Mouse (Mus musculus) frontal cortex, adult (tissue): ENCODE results near the gene AC134908.4.
"Not testable (repeated sequence)": the region's sequence is repeated elsewhere in the genome, so short reads cannot be mapped to it uniquely, and the experiment has no call there.

Experiments
- ATAC-seq: cut with Nextera tagmentation; 2 replicates; pipeline ENCODE4 v1.9.2; 2017; ENCODE audit warnings: mild to moderate bottlenecking, moderate library complexity, mixed read lengths; ENCODE audit not compliant: low TSS enrichment

AC134908.4 gene

DNA sequence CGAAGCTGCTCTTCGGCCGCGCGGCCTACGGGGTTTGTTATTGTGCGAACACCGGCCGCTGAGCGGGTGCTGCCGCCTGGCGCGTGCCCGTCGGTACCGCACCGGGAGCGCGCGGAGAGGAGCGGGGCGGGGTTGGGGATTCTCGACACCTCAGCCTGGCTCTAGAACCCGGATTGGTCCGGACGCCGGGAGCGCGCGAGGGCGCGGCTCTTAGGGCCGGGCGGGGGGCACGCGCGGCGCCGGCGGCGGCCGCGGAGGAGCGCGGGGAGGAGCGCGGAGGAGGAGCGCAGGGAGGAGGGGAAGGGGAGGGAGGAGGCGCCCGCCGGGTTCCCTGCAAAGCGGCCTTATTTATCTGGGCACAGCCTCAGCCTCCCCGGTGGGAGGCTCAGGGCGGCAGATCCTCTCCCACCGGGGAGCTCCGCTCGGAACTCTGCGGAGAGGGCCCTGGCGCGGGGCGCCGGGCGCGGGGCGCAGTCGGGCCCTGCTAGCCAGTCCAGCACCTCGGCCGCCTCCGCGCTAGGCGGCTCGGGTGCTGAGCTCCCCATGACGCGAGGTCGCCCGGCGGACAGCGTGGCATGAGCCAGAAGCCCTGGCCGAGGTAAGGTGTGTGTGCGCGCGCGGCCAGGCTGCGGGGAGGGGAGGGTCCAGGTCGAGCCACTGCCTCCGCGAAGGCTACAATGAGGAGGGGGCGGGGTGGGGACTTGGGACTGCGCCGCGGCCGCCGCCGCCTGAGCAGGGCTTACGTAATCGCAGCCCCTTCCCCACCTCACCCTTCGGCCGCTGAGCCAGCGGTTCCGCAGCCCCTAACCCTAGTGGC is 13.5 kb upstream of the AC134908.4 start, which contains the start of gene Fbxl16:
Gene Fbxl16, plus strand, starts transcription at position 297 of the 817 bp plus-strand sequence.
- ATAC-seq: peak; percentile 60

DNA sequence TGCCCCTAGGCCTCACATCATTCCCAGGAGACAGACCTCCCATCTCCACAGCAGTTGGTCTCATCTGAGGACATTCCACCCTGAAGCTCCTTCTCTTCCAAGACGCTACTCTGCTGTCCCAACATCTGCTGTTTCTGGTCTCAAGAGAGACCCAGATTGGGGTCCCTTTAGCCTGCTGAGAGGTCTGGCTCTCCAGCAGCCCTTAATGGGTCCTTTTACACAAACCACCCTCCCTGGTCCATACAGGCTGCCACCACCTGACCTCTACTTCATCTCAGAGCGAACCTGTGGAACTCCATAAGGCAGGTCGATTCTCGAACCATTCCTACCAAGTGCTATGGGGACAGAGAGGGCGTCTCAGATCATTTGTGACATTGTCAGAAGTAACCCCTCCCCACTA is 12.6 kb upstream of the AC134908.4 start:
- no peak for ATAC-seq

DNA sequence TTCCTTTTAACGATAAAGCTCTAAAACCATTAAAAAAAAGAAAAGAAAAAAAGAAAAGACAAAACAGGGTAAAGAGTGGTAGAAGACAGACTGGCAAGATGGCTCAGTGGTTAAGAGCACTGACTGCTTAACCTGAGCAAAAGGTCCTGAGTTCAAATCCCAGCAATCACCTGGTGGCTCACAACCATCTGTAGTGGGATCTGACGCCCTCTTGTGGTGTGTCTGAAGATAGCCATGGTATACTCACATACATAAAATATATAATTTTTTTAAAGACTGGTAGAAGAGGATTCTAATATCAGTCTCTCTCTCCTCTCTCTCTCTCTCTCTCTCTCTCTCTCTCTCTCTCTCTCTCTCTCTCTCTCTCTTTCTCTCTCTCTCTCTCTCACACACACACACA is 12.0 kb upstream of the AC134908.4 start:
- ATAC-seq: not testable (repeated sequence)

DNA sequence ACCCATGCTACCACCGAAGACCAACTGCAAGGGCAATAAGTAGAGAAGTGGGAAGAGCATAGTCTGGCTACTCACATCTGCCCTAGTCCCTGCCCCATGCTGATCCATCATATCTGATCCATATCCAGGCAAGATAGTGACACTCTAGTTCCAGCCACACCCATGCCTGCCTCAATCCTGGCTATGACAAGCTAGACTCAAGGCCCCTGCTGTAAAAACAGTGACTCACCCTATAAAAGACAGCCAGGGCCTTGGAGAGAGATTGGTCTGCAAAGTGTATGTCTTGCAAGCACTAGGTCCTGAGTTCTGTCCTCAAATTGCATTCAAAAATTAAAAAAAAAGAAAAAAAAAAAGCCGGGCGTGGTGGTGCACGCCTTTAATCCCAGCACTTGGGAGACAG is 11.0 kb upstream of the AC134908.4 start:
- no peak for ATAC-seq

DNA sequence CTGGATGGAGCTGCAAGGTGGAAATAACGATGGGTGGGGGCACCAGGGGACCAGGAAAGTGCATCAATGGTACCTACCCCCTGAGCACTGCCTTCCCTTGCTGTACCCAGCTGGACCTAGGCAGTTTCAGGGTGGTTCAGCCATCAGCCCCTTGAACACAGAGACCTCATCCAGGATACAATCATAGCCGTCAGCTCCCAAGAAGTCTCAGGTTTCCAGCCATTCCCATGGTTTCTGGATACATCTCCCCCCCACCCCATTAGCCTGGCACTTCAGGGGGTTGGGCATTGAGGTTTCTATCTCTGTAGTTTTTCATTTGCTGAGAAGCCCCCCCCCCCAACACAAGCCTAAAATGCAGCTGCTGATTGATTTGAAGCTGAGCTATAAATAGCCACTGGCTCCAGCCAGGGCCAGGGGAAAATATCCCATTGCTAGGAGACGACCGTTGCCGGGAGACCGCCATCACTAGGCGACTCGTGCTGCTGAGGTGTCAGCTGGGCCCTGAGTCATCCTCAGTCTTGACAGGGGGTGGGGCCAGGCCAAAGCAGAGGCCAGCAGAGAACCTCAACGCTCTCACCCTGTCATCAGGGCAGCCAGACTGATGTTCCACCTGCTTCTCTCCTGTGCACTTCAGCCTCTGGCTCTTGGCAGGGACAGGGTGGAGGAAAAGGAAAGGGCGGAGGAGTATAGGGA is 7.5 kb upstream of the AC134908.4 start:
- peak; percentile 86 for ATAC-seq

DNA sequence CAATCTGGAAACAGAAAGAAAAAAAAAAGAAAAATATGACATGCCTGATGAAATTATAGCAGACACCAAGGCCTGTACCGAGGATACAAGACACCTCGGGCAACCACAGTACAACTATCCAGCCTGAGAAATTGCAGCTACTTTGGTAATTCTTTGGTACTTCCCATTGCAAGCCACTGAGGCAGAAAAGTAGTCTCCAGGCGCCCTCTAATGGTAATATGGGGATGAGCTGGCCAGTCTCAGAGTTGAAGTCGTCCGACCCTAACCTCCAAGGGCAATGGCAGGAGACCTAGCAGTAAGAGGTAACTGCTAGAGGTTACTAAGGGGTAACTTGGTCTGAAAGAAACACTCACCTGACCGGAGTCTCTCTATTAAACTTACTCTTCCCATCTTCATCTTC is 5.6 kb upstream of the AC134908.4 start:
- peak; percentile 61; the same call in 1 of the 2 replicates for ATAC-seq

DNA sequence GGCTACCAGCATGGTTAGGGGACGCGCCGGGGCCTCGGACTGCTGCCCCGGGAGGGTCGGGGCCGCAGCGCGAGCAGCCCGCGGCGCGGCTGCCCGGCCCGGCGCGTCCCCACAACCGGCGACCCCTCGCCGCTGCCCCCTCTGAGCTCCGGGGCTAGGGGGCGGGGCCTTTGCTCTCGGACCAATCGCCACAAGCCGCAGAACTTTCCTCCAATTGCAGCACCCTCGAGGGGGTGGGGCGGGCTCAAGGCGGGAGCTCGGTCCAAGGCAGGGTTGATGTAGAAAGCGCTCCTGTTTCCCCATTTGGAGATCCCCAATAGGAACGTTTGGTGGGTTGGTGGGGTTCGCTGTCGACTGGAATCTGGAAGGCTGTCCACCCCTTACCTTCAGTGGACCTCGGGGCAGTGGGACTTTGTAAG is 1.5 kb upstream of the AC134908.4 start, which contains the start of gene Metrn:
Gene Metrn, minus strand, starts transcription at position 186 of the 419 bp plus-strand sequence.
- ATAC-seq: 0 out of 2 replicates have a peak, but pooled peaks have one; percentile 29

DNA sequence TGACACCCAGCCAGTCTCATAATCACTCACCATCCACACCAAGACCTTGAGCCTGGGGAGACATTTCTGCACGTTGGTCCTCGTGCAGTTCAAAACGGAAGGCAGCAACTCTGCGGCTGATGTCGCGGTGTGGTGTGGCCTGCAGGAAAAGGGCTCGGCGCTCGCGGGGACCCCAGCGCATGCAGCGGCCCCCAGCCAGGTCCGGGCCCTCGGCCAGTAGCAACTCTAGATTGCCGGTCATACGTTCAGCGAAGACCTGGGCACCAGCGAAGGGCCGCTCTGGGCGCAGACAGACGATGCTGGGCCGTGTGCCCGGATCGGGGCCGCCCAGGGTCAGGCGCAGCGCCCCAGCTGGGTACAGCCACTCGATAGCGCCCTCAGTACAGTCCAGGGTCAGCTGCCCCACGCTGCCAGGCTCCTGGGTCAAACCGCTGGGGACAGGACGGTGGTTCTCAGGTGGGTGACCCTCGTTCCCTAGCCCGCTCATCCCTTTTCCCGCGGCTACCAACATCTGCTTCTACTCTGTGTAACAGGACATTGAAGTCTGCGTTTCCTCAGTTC is 832 bp upstream of the AC134908.4 start:
- no peak for ATAC-seq

DNA sequence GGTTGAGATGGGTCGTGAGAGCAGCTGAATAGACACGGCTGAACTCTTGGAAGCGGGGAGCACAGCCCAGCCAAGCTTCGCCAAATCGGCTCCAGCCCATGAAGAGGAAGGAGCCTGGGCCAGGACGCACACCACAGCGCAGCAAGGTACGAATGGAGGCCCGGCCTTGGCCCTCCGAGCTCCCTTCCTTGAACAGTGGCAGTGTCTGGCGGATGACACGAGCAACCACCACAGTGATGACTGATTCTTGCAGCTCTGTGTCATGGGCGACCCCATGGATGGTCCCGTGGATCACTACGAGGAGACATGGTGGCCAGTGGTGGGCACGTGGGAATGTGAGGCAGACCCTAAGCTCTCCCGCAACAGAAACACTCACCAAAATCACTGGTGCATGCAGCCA is 461 bp downstream of the AC134908.4 start:
- no peak for ATAC-seq

DNA sequence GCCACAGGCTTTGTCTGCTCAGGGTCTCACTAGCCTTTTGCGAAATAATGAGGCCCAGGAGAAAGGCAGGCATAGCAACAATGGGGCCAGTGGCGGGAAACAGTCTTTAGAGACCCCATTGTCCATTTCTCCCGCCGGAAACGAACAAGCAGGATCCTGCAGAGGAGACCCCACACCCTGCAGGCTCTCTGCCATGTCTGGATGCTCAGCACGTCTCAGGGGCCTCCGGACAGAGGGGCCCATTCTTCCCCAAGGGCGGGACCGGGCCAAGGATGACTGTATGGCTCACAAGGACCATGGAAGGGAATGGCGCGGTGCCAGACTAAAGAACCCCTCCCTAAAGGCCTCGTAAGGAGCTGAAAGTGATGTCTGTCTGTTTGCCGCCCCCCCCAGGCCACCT is 1.3 kb downstream of the AC134908.4 start:
- ATAC-seq: no peak

DNA sequence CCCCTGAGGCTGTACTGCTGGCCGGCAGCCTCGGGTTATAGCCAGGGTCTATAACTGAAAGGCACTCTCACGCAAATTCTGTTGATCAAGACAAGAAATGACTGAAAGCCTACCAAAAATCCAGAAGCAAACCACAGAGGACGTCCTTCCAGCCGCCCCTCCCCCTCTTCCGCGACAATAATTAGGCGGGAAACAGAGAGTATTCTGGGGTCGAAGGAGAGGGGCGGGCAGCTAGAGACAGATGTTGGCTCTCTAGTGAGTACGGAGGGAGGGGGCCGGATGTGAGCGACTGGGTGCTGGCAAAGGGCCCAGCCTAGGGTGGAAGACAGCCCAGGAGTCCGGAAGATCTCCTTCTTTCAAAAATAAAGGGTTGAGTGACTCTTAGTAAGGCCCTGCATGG is 2.8 kb downstream of the AC134908.4 start, which contains the start of gene Fam173a:
Gene Fam173a, minus strand, starts transcription at position 287 of the 400 bp plus-strand sequence.
- no peak for ATAC-seq

DNA sequence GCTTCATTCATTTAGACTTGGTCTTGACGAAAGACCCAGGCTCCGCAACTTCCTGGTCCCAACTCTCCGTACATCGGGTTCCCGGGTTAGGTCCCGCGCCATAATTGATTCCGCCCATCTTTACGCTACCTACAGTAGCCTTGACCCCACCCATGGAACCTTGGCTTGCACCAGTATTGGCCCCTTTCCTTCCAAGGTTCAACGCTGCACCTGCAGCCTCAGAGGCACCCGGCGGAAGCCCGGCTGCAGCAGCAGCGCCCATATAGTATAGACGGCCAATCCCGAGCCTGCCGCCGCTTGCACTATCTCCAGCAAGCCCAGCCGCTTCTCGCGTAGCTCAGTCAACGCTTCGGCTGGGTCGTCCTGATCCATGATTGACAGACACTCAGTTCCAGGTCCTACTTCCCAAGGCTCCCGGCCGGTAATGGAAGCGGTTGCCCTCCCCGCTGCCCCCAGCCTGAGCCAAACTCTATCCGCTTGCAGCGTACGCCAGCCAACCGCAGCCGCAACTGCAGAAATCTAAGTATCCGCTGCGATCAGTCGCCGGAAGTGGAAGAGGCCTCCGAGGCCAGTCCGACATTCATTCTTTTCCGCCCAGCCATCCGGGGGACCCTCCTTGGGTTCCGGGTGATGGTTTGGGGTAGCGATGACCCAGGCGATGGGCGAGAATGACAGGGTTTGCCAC is 3.5 kb downstream of the AC134908.4 start:
- peak; percentile 62 for ATAC-seq

DNA sequence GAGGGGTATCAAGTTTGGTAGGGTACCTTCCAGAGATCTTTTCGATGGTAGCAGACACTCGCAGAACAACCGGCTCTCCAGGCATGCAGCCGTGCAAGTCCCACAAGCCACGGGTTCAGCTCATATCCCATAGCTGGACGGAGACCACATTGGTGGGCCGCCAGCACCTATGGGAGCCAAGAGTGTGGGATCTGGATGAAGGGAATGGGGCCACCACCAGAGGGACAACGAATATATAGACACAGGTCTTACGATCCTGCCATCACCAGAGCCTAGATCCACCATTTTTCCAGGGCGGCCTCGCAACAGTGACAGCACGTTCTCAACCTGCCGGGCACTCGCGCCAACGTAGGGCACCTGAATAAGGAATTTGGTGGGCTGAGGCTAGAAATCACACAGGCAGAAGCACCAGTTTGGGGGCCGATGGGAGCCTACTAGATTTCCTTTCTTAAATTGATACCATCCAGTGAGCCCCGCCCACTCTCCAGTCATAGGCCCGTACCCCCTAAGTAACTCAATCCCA is 4.1 kb downstream of the AC134908.4 start:
- no peak for ATAC-seq

DNA sequence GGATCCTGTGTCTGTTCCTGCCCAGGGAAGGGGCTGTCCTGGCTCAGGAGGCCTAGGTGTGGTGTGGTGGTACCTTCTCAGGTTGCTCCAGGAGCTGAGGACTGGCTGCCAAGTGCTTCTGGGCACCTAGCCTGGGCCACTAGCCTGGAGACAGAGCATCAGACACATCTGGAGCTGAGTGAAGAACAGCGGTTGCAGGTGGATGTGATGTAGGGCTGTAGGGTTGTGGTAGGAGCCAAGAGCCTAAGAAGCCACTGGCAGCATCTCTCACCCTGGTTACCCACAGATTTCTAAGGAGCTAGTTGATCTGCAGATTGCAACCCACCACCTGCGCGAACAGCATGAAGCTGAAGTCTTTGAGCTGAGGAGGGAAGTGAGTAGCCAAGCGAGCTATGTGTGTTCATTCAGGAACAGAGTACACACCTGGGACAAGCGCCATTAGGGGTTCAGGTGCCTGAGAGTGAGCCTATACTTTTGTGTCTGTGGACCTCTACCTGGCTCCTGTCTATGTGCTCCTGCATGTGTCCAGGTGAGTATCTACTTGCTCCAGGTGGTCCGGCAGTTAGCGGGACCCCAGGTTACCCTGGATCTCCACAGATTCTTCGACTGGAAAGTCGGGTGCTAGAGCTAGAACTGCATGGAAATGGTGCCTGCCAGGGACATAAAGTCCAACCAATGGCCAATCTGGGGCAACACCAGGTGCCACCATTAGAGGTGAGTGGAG is 8.5 kb downstream of the AC134908.4 start:
- no peak for ATAC-seq

DNA sequence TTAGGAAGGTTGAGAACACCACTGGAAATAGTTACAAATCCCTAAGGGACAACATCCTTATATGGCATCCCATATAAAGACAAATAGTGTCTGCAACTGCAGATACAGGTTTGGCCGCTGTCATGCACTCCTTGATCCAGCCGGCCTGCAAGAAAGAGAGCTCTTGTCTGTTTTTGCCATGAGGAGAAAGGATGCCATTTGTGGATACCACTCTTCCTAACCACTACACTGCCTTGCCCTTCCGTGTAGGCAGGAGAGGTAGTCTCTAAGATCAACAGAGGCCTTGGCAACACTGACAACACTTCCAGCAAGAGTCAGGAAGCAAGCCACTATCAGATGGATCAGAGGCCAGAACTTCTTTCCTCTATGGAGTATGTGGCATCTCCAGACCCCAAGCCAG is 9.2 kb downstream of the AC134908.4 start, which contains the start of gene Ccdc78:
Gene Ccdc78, plus strand, starts transcription at position 301 of the 400 bp plus-strand sequence.
- no peak for ATAC-seq

DNA sequence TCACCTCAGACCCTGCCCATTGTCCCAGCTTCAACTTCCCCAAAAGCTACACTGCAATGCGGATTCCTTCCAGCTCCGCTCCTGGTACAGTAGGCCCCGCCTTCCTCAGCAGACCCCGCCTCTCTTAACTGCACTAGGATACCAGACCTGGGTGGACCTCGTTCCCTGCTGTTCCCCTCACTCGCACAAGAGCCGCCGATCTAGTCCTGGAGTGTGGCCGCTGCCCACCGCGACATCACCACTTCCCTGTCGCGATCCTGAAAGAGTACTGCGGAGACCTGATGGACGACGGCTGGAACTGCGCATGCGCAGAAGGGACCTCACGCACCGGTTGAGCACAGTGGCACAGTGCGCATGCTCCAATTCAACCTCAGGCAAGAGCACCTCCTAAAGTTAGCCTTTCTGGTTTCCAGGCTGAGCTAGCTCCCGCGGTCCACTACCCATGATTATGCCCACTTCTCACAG is 10.1 kb downstream of the AC134908.4 start, which contains the start of gene Haghl:
Gene Haghl, minus strand, starts transcription at position 393 of the 465 bp plus-strand sequence.
- ATAC-seq: peak; percentile 80

DNA sequence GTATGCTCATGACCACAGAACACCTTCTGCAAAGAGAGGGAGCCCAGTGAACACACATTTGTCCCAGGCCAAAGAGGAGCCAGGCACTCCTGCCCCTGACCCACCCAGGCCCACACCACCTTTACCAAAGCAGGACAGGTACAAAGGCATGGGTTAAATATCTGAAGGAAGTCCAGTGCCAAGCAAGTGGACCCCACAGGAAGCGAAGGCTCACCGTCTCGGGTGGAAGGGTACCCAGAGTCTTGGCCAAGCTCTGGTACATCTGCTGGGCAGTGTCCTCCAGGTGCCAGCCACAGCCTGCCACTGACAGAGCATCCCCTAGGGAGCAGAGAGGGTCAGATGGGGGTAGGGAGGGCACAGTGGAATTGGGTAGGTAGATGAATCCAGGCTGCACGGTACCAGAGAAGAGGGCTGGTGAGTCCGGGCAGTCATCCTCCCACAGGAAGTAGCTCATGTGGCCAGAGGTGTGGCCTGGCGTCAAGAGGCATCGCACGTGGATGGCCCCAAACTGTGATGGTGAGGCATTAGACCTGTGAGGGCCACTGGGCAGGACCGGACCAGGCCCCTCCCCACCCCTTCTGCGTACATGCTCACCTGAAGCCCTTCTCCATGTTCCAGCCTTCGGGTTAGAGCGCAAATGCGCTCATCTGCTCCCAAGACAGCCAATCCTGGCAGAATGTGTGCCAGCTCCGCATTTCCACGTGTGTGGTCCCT is 11.4 kb downstream of the AC134908.4 start:
- ATAC-seq: no peak

DNA sequence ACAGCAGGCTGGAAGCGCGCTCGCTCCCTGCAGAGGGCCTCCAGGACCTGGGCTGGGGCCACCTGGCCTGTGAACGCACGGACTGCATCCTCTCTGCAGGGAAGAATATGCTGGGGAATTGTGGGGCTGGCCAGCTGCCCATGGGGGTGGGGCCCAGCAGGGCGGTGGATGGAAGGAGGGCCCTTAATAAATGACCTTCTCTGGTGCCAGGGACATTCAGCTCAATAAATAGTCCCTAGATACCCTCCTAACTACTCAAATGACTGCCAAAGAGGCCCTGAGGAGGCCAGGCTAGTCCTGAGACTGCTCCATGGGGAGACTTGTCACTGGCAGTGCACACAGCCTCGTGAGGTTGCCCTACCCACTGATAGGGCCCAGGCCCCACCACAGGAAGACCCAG is 12.4 kb downstream of the AC134908.4 start:
- ATAC-seq: no peak

DNA sequence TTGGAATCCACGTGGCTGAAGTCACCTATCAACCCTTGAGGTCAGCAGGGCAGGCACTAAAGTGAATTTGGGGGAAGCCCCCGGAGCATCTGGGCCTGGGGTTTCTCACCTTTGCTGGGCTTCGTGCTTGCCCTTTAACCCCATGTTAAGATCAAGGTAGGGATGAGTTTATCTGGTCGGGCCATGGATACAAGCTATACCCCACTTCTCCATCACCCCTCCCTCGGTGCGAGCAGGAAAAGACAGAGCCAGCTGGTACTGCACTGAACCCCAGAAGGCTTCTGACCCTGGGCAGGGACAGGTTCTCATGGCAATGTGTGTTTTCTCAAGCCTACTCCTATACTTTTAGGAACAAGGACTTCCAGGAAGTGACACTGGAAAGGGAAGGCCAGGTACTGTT is 14.1 kb downstream of the AC134908.4 start:
- no peak for ATAC-seq

DNA sequence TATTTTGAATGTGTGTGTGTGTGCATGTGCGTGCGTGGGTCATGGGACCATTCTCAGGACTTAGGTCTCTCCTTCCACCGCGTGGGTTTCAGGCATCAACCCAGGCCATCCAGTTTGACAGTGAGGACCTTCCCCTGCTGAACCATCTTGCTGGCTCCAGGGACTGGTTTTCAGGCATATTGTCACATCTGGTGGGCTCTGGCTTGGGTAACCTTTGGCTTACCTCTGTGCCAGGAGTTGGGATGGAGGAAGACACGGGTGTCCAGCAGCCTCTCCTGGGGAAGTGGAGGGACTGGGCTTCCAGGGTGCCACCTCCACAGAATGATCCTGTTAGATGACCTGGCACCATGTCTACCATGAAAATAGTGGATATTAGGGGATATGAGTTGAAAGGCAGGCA is 17.5 kb downstream of the AC134908.4 start:
- ATAC-seq: no peak
